Mouse (Mus musculus) ovary, postnatal 14 days (tissue): ENCODE results near the gene Cela1.

ENCODE experiments used
- DNase-seq: peaks from one replicate; pipeline ENCODE4 v3.0.0; 2022; ENCODE audit warnings: low spot score

The Cela1 gene

GRCm38 (mm10) chr15:100705376-100705775 is 17.7 kb upstream of the Cela1 start:
- no peak for DNase-seq

GRCm38 (mm10) chr15:100703913-100704312 is 16.2 kb upstream of the Cela1 start:
- DNase-seq, result no peak

- DNase-seq, result no peak
These were observed 14.1 kb upstream of the Cela1 start for GRCm38 (mm10) chr15:100701856-100702255.

- no peak for DNase-seq
These were observed 13.4 kb upstream of the Cela1 start for GRCm38 (mm10) chr15:100701108-100701507.

- no peak for DNase-seq
These were observed 12.7 kb upstream of the Cela1 start for GRCm38 (mm10) chr15:100700424-100700823.

GRCm38 (mm10) chr15:100699386-100699785 is 11.7 kb upstream of the Cela1 start:
- DNase-seq, result no peak

GRCm38 (mm10) chr15:100698078-100698477 is 10.4 kb upstream of the Cela1 start:
- DNase-seq, result no peak

GRCm38 (mm10) chr15:100694406-100694805 is 6.7 kb upstream of the Cela1 start:
- no peak for DNase-seq

- DNase-seq, result no peak
These were observed 4.3 kb upstream of the Cela1 start for GRCm38 (mm10) chr15:100691990-100692389.

GRCm38 (mm10) chr15:100686989-100687388 is 732 bp downstream of the Cela1 start:
- DNase-seq, result no peak

- no peak for DNase-seq
These were observed 1.3 kb downstream of the Cela1 start for GRCm38 (mm10) chr15:100686434-100686833.

- no peak for DNase-seq
These were observed 1.9 kb downstream of the Cela1 start for GRCm38 (mm10) chr15:100685849-100686248.

GRCm38 (mm10) chr15:100685255-100685654 is 2.5 kb downstream of the Cela1 start:
- DNase-seq, result no peak

GRCm38 (mm10) chr15:100684450-100684849 is 3.3 kb downstream of the Cela1 start:
- no peak for DNase-seq

GRCm38 (mm10) chr15:100683041-100683440 is 4.7 kb downstream of the Cela1 start:
- DNase-seq, result peak; percentile 69

- DNase-seq, result no peak
These were observed 6.0 kb downstream of the Cela1 start for GRCm38 (mm10) chr15:100681770-100682169.

GRCm38 (mm10) chr15:100680381-100680780 is 7.3 kb downstream of the Cela1 start:
- no peak for DNase-seq

- DNase-seq, result no peak
These were observed 8.7 kb downstream of the Cela1 start for GRCm38 (mm10) chr15:100679005-100679404.

GRCm38 (mm10) chr15:100678581-100678980 is 9.1 kb downstream of the Cela1 start:
- DNase-seq, result no peak

GRCm38 (mm10) chr15:100677675-100678074 is 10.0 kb downstream of the Cela1 start:
- DNase-seq, result no peak

- no peak for DNase-seq
These were observed 11.2 kb downstream of the Cela1 start for GRCm38 (mm10) chr15:100676521-100676920.

GRCm38 (mm10) chr15:100675486-100675885 is 12.2 kb downstream of the Cela1 start:
- no peak for DNase-seq

GRCm38 (mm10) chr15:100674566-100674965 is 13.2 kb downstream of the Cela1 start:
- DNase-seq, result no peak

GRCm38 (mm10) chr15:100673585-100674391 is 13.9 kb downstream of the Cela1 start:
- DNase-seq, result no peak
